Mouse (Mus musculus) right cerebral cortex, postnatal 36 days (tissue): ENCODE data around the gene Chst11.

Experiments used
- DNase-seq, 2 experiments: peaks; one replicate each; pipeline ENCODE4 v3.0.0; 2022; ENCODE audit warnings: low spot score in 2 of 2, mixed read lengths in 1 of 2

The Chst11 gene

DNA sequence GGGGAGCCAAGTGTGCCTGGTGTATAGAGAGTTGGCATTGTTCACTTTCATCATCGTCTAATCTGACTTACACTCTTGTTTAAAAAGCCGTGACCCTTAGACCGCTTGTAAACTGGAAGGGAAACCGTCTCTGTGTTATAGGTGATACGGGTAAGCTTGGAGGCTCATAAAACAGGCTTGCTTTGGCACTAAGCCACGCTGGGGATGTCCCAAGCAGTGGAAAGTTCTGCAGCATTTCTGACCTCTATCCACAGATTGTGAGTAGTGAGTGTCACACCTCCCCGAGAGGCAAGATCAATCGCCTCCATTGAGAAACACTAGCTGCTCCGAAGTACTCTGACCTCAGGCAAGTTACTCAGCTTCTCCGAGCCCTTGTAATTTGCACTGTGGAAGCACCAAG lies 47.3 kb downstream of the Chst11 start:
- DNase-seq, result no peak

- no peak for DNase-seq
These were observed 51.2 kb downstream of the Chst11 start for GRCm38 (mm10) chr10:83036340-83037045.

DNA sequence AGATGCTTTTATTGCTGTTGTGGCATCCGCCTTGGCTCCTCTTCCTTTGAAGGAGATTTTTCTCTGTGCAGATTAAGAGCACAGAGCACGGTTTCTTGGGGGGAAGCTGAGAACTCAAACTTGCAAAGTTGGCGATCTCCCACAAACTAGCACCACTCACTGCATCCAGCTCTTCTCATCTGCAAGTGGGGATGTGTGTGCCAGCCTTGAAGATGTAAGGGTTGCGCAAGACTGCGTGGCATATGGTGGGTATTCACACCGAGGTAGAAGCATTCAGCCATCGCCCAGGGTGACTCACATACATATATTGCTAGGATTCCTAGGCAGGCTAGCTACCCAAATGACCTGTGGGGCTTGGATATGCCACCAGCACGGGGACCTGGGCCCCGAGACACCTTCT lies 52.9 kb downstream of the Chst11 start:
- peak; percentile 63 to 66 for DNase-seq

DNA sequence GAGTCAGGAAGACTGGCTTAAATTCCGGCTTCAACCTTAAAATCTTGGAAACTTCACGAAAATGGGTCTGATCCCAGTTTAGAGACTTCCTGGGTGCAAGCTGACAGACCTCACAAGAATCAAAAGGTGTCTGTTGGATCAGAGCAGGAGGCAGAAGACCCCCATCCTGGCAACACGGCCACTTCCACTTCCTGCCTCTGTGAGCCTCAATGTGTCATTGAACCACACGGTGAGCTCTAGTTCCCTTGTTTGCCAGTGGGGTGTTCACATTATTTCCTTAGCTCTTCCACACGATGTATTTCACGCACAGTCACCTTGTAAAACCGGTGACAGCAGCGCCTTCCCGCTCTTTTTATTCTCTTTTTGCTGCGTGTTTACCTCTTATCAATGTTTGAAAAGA lies 54.1 kb downstream of the Chst11 start:
- no peak for DNase-seq

GRCm38 (mm10) chr10:83041875-83042274 lies 56.6 kb downstream of the Chst11 start:
- no peak for DNase-seq

DNA sequence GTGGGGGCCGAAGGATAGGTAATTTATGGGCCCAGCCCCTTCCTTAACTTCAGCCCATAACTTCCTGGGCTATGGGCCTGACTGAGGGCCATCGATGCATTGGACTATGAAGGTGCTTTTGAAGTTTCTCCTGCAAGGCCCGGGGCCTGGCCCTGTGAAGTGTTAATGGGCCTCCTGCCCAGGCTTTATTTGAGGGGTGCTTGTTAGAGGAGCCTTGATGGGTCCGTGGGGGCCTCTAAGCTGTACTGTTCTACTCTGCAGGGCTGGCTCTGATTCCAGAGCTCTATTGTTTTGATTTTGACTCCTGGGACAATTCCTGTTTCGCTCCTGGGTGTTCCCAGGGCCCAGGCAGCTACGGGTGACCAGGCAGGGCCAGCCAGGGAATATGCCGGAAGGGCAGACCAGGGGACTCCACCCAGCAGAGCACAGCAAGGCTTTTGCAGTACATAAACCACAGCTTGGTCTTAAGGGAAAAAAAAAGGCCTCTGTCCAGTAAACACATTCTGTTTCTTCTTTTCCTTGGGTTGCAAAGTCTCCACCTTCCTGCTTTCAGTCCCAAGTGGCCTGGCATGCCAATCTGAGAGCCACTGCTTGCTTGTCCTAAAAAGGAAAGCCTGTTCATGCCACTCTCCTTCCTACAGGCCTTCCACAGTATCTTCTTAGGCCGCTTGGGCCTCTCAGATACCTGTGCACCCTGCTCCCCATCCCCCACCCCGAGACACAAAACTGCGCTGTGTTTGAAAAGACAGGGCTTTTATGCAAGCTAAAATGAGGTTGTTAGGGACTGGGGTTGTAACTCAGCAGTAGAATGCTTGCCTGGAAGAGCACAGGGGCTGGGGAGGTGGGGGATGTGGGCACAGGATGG lies 57.5 kb downstream of the Chst11 start:
- no peak for DNase-seq

DNA sequence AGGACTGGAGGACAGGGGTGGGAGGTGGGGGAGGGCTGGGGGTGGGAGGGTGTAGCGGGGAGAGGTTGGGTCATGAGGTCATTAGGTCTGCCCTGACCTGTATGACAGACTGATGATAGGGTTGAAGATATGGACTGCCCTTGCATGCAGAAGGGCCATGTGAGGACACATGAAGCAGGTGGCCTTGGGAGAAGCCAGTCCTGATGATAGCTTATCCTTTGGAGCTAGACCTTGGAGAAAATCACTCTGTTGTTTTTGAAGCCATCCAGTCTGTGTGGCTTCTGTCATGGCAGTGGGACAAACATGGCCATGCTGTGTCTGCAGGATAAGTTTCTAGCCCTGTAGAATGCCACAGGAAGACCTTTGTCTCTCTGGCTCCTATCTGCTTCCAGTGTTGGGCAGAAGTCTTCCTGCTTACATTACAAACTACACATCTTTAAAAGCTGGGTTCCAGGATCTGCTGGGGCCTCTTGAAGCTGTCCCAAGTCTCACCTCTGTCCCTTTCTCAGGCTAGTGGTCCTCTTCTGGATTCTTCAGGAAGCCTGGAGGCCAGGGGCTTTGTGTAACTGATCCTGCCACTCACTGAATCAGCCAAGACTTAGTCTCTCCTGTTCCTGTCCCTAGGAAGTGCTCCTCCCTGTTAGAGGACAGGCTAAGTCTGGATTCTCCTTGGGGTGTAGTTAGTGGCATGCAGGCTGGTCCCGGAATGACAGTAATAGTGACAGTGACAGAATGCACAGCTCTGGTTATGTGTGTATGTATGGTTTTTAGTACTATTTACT lies 58.4 kb downstream of the Chst11 start:
- DNase-seq, result no peak

GRCm38 (mm10) chr10:83049174-83049780 lies 64.0 kb downstream of the Chst11 start:
- DNase-seq, result peak; percentile 57 to 72

- no peak for DNase-seq
These were observed 68.7 kb downstream of the Chst11 start for GRCm38 (mm10) chr10:83053886-83054550.

- DNase-seq, result no peak
These were observed 71.0 kb downstream of the Chst11 start for GRCm38 (mm10) chr10:83056291-83056690.

GRCm38 (mm10) chr10:83056866-83057265 lies 71.6 kb downstream of the Chst11 start:
- DNase-seq, result no peak

DNA sequence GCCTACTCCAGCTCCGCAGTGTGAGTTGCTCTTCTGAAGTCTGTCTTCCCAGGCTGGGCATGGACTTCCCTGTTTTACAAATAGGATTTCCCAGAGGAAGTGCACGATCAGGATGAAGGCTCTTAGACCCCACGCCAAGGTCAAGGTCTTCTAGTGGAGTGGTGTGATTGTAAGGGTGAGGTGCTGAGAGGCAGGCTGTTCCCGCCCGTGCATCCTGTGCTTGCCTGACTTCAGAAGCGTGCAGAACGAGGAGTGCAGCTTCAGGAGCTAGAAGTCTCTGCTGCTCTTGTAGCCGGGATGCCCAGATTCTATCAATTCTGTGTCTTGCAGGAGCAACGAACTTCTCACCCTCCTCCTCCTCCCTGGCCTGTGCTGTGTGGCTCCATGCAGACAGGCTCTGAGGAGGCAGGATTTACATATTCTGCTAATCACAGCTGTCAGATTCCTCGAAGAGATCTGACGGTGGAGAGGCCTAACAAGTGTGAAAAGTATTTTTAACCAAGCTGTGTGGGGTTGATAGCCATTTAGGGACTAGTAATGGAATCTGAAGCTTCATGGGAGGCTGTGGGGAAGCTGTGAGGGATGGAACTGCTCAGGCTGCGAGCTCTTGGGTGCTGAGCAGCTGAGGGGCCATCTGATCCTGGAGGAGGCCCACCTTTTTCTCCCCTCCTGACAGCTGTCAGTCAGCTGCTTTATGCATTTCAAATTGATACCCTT lies 74.9 kb downstream of the Chst11 start:
- DNase-seq, result peak in 1 of 2 experiments; percentile 43

GRCm38 (mm10) chr10:83062315-83062714 lies 77.0 kb downstream of the Chst11 start:
- peak; percentile 53 to 74 for DNase-seq

DNA sequence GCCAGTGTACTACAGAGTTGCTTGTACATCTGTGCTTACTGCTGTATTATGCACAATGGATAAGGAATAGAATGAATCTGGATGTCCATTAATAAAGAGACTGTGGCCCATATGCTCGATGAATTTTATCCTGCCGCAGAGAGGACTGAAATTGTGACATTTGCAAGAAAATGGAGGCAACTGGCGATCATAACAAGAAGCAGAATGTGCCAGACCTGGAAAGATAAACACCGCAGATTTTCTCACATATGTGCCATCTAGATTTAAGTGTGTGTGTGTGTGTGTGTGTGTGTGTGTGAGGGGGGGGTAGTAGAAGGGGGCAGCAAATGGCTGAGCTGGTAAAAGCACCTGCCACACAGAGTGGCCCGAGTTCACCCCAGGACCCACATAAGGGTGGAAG lies 79.5 kb downstream of the Chst11 start:
- DNase-seq, result no peak

DNA sequence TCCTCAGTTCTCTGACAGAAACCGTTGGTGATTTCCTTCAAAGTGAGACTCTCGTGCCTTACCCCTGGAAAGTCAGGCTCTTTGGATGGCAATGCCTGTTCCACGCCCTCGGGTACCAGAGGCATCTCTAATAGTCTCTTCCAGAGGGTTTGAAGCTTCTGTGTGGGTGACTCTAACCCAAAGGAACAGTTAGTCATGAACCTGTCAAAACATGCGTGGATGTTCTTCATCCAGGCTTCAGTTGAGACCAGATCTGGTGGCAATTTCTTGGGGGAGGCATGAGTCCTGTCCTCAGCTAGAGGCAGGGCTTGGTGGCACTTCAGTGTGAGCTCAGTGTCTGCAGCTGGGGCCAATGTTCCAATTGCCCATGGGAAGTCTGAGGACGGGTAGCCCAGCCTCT lies 80.9 kb downstream of the Chst11 start:
- no peak for DNase-seq

- DNase-seq, result no peak
These were observed 82.0 kb downstream of the Chst11 start for GRCm38 (mm10) chr10:83067305-83067704.

DNA sequence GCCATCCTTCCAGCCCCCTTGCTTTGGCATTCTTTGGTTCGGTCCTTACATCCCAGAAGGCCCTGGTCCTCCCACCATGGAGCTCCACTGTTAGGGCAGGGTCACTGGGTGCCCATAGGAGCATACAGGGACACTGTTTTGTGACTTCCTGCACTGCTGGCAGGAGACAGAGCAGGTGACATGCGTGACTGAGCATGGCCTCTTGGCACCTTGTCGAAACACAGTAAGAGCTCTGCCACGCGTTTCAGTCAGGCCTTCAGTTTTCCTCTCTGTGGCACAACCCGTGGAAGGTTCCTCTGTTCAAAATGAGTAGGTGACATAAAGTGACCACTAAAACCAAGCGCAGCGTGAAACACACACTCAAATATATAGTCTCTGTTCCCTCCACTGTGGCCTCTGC lies 83.2 kb downstream of the Chst11 start:
- no peak for DNase-seq

GRCm38 (mm10) chr10:83069791-83070190 lies 84.5 kb downstream of the Chst11 start:
- no peak for DNase-seq

DNA sequence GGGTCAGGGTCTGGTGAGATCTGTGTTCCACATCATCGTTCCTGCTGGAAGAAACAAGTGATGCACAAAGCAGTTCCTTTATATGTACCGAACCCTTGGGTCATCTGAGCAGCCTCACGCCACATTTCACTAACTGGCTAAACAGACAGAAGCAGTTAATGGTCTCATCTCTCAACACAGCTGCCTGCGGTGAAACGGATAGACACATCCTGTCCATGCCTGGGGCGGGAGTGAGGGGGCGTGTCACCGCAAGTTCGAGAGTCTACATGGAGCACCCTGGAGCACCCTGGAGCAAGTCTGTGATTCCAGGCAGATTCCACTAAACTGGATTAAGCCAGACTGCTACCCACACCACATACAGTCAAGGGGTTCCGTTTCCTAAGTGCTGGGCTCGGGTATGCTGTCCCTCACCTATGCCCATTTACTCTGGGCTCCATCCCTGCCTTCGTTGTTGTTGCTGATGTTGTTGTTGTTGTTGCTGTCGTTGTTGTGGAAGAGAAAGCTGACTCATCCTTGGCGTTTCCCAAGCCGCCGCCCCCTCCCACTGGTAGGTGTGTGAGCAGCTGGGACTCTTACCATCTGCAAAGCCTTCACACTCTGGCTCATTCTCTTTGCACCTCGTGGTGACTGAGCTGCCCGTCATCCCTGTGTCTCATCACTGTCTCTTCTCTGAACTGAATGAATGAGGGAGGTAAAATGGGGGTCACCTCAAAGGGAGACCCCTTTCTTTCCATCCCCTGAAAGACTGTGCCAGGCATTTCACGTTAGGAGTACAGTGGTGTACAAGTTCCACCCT lies 86.7 kb downstream of the Chst11 start:
- DNase-seq, result no peak

- DNase-seq, result no peak
These were observed 87.8 kb downstream of the Chst11 start for GRCm38 (mm10) chr10:83073119-83073518.
